Mouse (Mus musculus): ENCODE measurements around the gene Pcbp4.

Gene Pcbp4

GRCm38 (mm10) chr9:106480541-106480940, 27.4 kb downstream of the Pcbp4 start:
- peak in 1 of 2 experiments; percentile 4 for DNase-seq (ENCODE audit: low spot score in 2 of 2)

DNA sequence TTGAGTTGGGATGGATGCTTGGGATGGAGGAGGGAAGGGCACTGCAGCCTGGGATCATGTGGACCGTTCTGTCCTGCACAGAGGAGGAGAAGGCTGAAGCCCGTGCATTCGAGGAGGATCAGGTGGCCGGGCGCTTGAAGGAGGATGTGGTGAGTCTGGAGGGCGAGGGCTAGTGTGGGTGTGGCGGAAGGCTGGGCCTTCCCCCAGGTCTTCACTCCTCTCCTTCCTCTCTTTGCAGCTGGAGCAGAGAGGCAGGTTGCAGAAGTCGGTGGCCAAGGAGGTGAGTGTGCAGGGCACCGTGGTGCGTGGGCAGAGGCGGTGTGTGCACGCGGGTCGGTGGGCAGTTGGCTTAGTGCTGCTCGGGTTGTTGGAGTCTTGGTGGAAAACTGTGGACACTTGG, 28.0 kb downstream of the Pcbp4 start:
- peak in 1 of 2 experiments; percentile 5 for DNase-seq (ENCODE audit: low spot score in 2 of 2)

- DNase-seq (ENCODE audit: low spot score in 2 of 2), result peak; percentile 4
Observed at GRCm38 (mm10) chr9:106481676-106482075, 28.6 kb downstream of the Pcbp4 start.

DNA sequence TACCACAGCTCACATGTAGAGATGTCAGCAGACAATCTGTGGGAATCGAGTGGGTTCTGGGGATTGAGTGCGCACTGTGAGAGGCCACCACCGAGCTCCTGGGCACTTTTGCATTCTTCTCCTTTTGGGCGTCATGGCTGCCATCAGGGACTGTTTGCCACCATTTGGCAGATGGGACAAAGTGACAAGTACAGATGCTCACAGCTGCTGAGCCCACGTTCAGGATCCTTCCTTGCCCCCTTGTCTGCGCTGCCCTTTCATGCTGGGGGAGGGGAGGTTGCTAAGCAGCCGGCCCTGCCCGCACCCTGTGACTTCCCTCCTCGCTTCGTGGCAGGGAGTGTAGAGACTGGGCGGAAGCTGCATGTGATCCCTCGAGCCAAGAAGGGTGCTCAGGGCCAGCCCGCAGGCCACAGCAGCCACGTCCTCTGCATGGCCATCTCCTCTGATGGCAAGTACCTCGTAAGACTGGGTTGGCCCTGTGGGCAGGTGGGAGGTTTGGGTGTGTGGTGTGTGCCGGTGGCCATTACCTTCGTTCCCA, 29.6 kb downstream of the Pcbp4 start:
- DNase-seq (ENCODE audit: low spot score in 2 of 2), result peak; percentile 5 to 11

DNA sequence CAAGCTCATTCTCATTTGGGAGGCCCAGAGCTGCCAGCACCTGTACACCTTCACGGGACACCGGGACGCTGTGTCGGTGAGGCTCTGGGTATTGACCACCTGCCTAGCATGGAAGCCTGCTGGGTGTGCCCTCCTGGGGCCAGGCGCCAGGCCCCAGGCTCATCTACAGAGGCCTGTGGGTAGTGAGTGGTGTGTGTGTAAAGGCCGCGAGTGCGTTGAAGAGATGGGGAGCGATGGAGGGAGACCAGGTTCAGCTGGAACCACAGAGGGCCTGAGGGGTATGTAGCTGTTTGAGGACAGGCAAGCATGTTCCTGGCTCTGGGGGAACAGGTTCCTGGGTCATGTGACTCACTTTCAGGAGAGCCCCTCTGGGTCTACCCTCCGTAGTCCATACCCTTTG, 30.0 kb downstream of the Pcbp4 start:
- DNase-seq (ENCODE audit: low spot score in 2 of 2), result peak in 1 of 2 experiments; percentile 3

DNA sequence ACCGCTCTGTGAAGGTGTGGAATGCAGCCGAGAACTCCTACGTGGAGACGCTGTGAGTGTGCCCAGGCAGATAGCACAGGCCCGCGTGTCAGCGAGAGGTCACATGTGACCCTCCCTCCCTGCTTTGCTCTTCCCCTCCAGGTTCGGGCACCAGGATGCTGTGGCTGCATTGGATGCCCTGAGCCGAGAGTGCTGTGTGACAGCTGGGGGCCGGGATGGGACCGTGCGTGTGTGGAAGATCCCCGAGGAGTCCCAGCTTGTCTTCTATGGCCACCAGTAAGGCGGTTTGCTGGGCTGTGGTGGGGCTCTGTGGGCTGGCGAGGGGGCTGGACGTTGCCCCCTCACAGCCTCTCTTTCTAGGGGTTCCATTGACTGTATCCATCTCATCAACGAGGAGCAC, 30.5 kb downstream of the Pcbp4 start:
- DNase-seq (ENCODE audit: low spot score in 2 of 2), result peak in 1 of 2 experiments; percentile 2

GRCm38 (mm10) chr9:106485076-106485475, 32.0 kb downstream of the Pcbp4 start:
- peak; percentile 3 to 5 for DNase-seq (ENCODE audit: low spot score in 2 of 2)

DNA sequence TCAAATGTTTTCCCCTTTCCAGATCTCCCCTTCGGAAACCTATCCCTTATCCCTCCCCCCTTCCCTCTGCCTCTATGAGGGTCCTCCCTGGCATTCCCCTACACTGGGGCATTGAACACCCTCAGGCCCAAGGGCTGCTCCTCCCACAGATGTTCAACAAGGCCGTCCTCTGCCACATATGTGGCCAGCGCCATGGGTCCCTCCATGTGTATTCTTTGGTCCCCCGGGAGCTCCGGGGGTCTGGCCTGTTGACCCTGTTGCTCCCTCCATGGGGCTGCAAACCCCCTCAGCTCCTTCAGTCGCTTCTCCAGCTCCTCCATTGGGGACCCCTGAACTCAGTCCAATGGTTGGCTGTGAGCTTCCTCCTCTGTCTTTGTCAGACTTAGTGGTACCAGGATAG, 34.5 kb downstream of the Pcbp4 start:
- DNase-seq (ENCODE audit: low spot score in 2 of 2), result peak; percentile 1 to 3

- no peak for DNase-seq (ENCODE audit: low spot score in 2 of 2)
Observed at GRCm38 (mm10) chr9:106499667-106500066, 46.6 kb downstream of the Pcbp4 start, which contains the start of gene Iqcf1. TSS of gene Iqcf1 (plus strand) at chr9:106499967.

DNA sequence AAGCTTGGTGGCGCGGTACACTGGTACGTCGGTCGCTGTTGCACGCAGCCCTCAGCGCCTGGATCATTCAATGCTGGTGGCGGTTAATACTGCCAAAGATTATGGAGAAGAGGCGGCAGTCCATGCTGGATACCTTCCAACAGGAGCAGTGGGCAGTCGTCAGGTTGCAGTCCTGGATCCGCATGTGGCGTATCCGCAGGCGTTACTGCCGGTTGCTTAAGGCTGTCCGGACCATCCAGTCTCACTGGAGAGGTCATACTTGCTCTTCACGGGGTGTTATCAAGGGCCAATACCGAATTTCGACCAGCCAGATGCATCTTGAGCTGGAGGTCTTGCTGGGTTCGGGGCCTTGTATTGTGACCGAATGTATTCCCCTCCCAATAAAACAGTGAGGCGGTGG, 48.8 kb downstream of the Pcbp4 start:
- no peak for DNase-seq (ENCODE audit: low spot score in 2 of 2)

DNA sequence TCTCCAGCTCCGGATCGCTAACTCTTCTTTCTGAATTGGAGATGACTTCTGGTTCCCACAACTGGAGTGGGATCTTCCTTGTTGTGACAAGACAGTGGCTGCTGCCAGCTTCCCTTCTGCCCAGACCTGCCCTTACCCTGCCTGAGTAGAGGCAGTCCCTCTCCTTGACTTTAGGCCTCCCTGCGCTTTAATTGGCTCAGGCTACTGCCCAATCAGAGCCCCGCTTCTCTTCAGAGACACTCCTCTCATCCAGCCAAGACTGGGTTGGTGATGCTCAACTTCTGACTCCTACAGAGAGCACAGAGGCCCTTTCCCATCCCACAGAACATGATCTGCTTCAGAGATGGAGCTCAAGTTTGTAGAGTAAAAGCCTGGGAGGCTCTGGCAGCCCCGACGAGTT, 51.2 kb downstream of the Pcbp4 start:
- no peak for DNase-seq (ENCODE audit: low spot score in 2 of 2)

GRCm38 (mm10) chr9:106509356-106509755, 56.3 kb downstream of the Pcbp4 start:
- no peak for DNase-seq (ENCODE audit: low spot score in 2 of 2)

- DNase-seq (ENCODE audit: low spot score in 2 of 2), result no peak
Observed at GRCm38 (mm10) chr9:106512729-106513450, 59.8 kb downstream of the Pcbp4 start.

- no peak for DNase-seq (ENCODE audit: low spot score in 2 of 2)
Observed at GRCm38 (mm10) chr9:106513566-106513965, 60.5 kb downstream of the Pcbp4 start.
